Mouse (Mus musculus) hindbrain, postnatal 0 days (tissue): Measurements from ENCODE around the gene Dand5. TPM values are rescaled to one million over a fixed set of nuclear protein-coding genes. Genes with fewer than 3 reads are reported as not detected.

ENCODE experiments used
- ATAC-seq: fragments of 200-750 bp; cut with Nextera tagmentation; 2 replicates; pipeline ENCODE4 v1.8.0; 2017; ENCODE audit warnings: mild to moderate bottlenecking, moderate TSS enrichment, moderate library complexity
- DNase-seq: peaks from one replicate; pipeline ENCODE4 v3.0.0-alpha.2; 2015; ENCODE audit warnings: low spot score
- H3K27ac ChIP-seq: fragments of 300-500 bp; sonication (generic); 2 replicates; pipeline ENCODE4 v1.5.1; 2014; ENCODE audit warnings: mild to moderate bottlenecking
- H3K27me3 ChIP-seq: fragments of 300-500 bp; sonication (generic); 2 replicates; pipeline ENCODE4 v1.6.1; 2014; ENCODE audit warnings: low read length, mixed read lengths; ENCODE audit not compliant: insufficient read depth
- H3K36me3 ChIP-seq: fragments of 300-500 bp; sonication (generic); 2 replicates; pipeline ENCODE4 v1.6.1; 2014; ENCODE audit warnings: low read length, mixed read lengths; ENCODE audit not compliant: insufficient read depth
- H3K4me1 ChIP-seq: fragments of 300-500 bp; sonication (generic); 2 replicates; pipeline ENCODE4 v1.6.1; 2014; ENCODE audit warnings: antibody characterized with exemption, low read length, mixed read lengths; ENCODE audit not compliant: insufficient read depth
- H3K4me2 ChIP-seq: fragments of 300-500 bp; sonication (generic); 2 replicates; pipeline ENCODE4 v1.6.1; 2014; ENCODE audit warnings: low read depth, mild to moderate bottlenecking, low read length, moderate library complexity, mixed read lengths
- H3K4me3 ChIP-seq: fragments of 300-500 bp; sonication (generic); 2 replicates; pipeline ENCODE4 v1.5.1; 2014; ENCODE audit warnings: low read length
- H3K9ac ChIP-seq: fragments of 300-500 bp; sonication (generic); replicated peaks from 2 replicates; pipeline ENCODE4 v1.6.1; 2014; ENCODE audit warnings: mild to moderate bottlenecking, low read length, moderate library complexity, mixed read lengths
- H3K9me3 ChIP-seq: fragments of 300-500 bp; sonication (generic); 2 replicates; pipeline ENCODE4 v1.6.1; 2016; ENCODE audit warnings: low read length, mixed read lengths
- CTCF ChIP-seq: IDR thresholded peaks from 2 replicates; pipeline ENCODE4 v1.5.1; 2016; ENCODE audit warnings: antibody characterized with exemption, control low read depth, low read depth
- WGBS: fragments of 180-500 bp; shearing (Covaris S2); extraction: QIAGEN DNeasy Blood & Tissue Kit; methylation state at CpG from one replicate; pipeline ENCODE4 v1.1.7; 2014; 5-methylcytosine and 5-hydroxymethylcytosine counted together
- polyA plus RNA-seq: library from polyadenylated mRNA; unstranded; fragments of >200 nt; fragmentation: Nextera tagmentation; extraction: Ambion mirVana; gene quantifications from 2 replicates; pipeline ENCODE4 v1.2.1, GENCODE M21; 2015
- total RNA-seq: library from RNA; depleted of rRNA; stranded (reverse); fragments of >200 nt; gene quantifications from 2 replicates; pipeline ENCODE4 v1.2.3, GENCODE M21; 2014

Gene Dand5
- total and polyA plus RNA-seq, 2 experiments from 2014 or later = 6.6 to 12.5 TPM

DNA sequence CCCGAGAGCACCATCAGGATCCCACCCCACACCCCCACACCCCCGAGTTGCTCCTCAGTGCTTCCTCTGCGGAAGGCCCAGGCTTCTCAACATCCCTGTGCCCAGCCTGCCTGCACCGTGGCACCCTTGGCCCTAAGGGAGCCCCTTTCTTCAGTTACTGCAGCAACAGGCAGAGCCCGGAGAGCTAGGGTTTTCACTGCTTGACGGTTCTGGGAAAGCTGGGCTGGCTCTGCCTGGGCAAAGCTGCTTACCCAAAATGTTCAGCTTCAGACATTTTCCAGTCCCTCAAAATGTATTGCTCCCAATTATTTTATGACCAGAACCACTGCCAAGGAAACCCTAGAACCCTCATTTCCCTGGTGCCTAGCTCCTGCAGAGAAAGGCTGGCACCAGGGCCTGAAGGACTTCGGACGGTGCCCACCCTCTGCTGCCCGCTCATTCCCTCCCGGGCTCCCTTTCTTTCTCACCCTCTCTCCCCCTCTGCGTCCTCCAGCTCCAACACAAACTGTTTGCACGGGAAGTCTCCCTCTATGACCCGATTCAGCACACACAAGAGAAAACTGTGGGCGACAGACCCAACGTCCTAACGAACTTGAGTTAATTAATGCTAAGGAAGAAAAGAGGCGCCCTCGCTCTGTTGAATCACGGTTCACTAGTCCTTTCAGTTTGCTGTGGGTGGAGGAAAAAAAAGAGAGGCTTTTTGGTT, 43.0 kb downstream of the Dand5 start:
- 9% methylated on average over 19 of the region's 19 CpGs for WGBS
- H3K27ac ChIP-seq = peak overlapping the region; percentile 90
- peak overlapping the region; percentile 37 for H3K4me2 ChIP-seq
- no peaks in the 10 kb centered on the region for H3K36me3 ChIP-seq
- peaks cover 10% of the 10 kb centered on the region for H3K27me3 ChIP-seq
- H3K9me3 ChIP-seq = no peaks in the 10 kb centered on the region
- ATAC-seq (peak; percentile 52; the same call in 1 of the 2 replicates), DNase-seq (peak; percentile 65)
- H3K9ac ChIP-seq = peak overlapping the region; percentile 51
- no peak for TF ChIP-seq CTCF
- H3K4me3 ChIP-seq = peak overlapping the region; percentile 4; the same call in 1 of the 2 replicates
- peaks cover 40% of the 10 kb centered on the region for H3K4me1 ChIP-seq

DNA sequence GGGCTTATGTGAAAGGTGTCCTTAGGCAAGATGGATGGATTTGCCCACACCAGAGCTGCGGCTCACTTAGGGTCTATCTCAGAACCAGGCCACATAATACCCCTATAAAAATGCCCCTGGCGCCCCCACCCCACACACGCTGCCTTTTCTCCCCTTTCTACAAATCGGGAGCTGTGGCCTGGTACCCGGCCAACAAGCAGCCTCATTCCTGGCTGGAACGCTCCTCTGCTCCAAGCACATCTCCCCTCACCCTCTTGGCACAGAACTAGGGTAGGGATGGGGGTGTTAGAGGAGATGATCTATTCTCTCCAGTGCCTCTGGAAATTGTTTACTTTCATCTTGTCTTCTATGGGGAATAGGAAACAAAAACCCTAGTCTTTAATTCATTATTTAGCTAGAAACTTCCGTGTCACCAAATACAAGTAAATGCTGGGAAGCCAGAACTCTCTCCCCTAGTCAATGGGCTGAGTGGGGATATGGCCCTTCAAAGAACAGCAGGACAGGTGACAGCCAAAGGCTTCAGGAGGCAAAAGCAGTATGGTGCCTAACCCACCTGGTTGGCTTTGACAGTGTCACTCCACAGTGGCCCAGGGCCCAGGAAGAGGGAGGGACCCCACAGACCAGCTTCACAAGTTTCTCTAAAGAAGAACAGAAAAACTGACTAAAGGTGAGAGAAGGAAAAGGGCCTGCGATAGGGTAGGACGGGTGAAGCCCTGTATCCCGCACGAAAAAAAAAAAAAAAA, 43.8 kb downstream of the Dand5 start:
- WGBS = 11% methylated on average over 11 of the region's 11 CpGs
- Histone ChIP-seq H3K9me3 (no peaks in the 10 kb centered on the region), H3K4me2 (peak overlapping the region; percentile 37), H3K27ac (peak overlapping the region; percentile 90), H3K4me1 (peaks cover 34% of the 10 kb centered on the region), H3K27me3 (peaks cover 10% of the 10 kb centered on the region), H3K4me3 (no peak overlapping the region), H3K9ac (peak overlapping the region; percentile 51), H3K36me3 (no peaks in the 10 kb centered on the region)
- peak; percentile 69 for DNase-seq
- no peak for TF ChIP-seq CTCF
- no peak for ATAC-seq

DNA sequence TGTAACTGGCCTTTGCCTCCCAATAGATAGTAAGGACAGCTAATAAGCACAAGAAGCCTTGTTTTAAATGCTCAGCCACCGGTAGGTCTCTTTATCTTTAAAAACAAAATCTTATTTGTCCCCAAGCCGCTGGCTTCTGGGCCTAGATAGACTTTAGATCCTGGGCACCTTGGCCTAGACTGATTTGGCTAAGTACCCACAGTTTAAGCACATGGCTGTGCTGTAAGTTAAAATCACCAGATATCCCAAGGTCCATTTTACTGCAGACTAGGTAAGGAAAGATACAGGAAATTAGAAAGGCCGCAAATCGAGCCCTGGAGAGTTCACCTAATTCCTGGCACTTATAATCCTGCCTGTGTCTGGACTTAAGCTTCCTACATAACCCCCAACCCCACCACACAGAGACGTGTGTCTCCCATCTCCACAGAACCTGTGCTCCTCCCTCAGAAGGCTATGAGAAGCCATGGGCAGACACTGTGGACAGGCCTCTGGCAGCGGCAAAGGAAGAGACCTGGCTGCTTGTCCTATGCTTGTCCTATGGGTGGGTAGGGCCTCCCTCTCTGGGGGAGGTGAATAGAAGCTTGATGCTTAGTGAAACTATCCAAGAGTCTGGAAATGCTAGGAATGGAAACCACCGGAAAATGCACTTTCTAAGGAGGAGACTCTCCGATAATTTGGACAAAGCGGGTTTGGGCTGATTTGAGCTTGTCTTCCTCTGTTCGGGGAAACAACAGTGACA, 44.6 kb downstream of the Dand5 start:
- H3K9ac ChIP-seq = peak overlapping the region; percentile 38; the same call in 1 of the 2 replicates
- WGBS = 32% methylated on average over 10 of the region's 10 CpGs
- peak overlapping the region; percentile 90 for H3K27ac ChIP-seq
- ATAC-seq = no peak
- no peak overlapping the region for H3K4me3 ChIP-seq
- DNase-seq = no peak
- no peaks in the 10 kb centered on the region for H3K9me3 ChIP-seq
- peaks cover 10% of the 10 kb centered on the region for H3K27me3 ChIP-seq
- no peak for TF ChIP-seq CTCF
- peaks cover 34% of the 10 kb centered on the region for H3K4me1 ChIP-seq
- H3K36me3 ChIP-seq = no peaks in the 10 kb centered on the region
- H3K4me2 ChIP-seq = peak overlapping the region; percentile 37; the same call in 1 of the 2 replicates

DNA sequence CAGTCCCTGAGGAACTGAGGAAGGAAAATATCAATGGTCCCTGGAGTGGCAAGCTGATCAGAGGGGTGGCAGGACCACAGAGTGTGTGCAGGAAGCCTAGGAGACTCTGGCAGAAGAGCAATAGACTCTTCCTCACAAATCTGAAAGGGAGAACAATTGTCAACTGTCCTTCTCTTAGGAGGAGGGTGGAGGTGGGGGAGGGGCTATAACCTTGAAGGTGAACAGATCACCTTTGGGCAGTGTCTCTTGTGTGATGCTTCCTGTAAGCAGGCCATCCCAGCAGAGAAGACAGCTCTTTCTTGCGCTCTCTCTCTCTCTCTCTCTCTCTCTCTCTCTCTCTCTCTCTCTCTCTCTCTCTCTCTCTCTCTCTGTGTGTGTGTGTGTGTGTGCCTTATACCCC, 46.1 kb downstream of the Dand5 start:
- Histone ChIP-seq H3K9ac (no peak overlapping the region), H3K9me3 (no peaks in the 10 kb centered on the region), H3K27me3 (peaks cover 5% of the 10 kb centered on the region; the same call in 1 of the 2 replicates), H3K4me3 (no peak overlapping the region), H3K4me1 (peaks cover 29% of the 10 kb centered on the region), H3K4me2 (no peak overlapping the region), H3K36me3 (no peaks in the 10 kb centered on the region), H3K27ac (peak overlapping the region; percentile 90)
- DNase-seq = no peak
- ATAC-seq = no peak
- TF ChIP-seq CTCF = no peak
- WGBS = no CpG with 5 or more reads among the region's 1 CpGs

DNA sequence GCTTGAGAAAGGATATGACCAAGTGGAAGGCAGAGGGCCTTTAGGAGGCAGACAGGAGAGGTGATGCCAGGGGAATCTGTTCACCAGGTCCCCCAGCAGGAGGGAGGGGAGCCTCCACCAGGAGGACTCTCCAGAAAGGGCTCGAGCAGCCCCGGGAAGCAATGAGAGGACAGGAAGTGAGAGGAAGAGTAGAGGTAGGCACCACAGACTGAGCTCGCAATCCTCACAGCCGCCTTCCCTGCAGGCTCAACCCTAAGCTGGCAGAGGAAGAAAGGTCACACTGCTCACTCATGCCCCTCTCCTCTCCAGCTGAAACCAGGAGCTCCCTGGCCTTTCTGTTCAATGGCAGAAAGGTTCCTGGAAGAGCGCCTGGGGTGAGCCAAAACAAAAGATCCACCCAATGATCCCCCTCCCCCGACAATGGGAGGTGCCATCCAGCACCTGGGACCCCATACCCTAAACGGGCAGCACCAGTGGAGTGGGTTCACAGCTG, 47.0 kb downstream of the Dand5 start:
- Histone ChIP-seq H3K27me3 (peaks cover 5% of the 10 kb centered on the region; the same call in 1 of the 2 replicates), H3K4me1 (peaks cover 24% of the 10 kb centered on the region)

DNA sequence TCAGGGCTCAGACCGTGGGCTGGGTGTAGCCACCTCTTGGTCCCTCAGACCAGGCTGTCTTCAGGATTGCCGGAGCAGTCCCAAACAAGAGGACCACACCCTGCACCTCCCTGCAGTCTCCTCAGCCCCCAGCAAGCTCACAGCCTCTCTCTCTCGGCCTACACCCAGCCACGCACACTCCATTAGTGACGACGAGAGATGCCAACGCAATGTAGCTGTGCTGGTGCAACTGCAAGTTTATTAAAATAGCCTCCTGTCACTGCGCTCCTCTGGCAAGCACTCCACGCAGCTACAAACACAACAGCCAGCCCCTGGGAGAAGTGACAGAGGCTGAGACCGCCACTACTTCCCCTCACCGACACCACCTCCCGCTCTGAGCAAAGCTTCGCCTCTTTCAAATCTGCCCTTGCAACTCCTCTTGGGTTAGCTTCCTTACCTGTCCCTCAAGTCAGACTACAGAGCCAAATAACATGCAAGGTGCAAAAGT, 47.5 kb downstream of the Dand5 start:
- peak overlapping the region; percentile 50 for H3K4me2 ChIP-seq
- WGBS = 4% methylated on average over 13 of the region's 13 CpGs
- peaks cover 5% of the 10 kb centered on the region; the same call in 1 of the 2 replicates for H3K27me3 ChIP-seq
- DNase-seq = peak; percentile 29
- peaks cover 24% of the 10 kb centered on the region for H3K4me1 ChIP-seq
- peak overlapping the region; percentile 4; the same call in 1 of the 2 replicates for H3K4me3 ChIP-seq
- no peaks in the 10 kb centered on the region for H3K9me3 ChIP-seq
- H3K36me3 ChIP-seq = no peaks in the 10 kb centered on the region
- TF ChIP-seq CTCF = no peak
- peak overlapping the region; percentile 40 for H3K9ac ChIP-seq
- peak; percentile 15; the same call in 1 of the 2 replicates for ATAC-seq
- peak overlapping the region; percentile 90 for H3K27ac ChIP-seq

More for the DNA sequence above, 47.0 kb downstream of the Dand5 start:
- ATAC-seq (no peak), DNase-seq (no peak)
- Histone ChIP-seq H3K9ac (peak overlapping the region; percentile 40; the same call in 1 of the 2 replicates), H3K4me3 (0 out of 2 replicates have a peak overlapping the region, but pooled peaks have one; percentile 4), H3K36me3 (no peaks in the 10 kb centered on the region), H3K4me2 (peak overlapping the region; percentile 50), H3K9me3 (no peaks in the 10 kb centered on the region), H3K27ac (peak overlapping the region; percentile 90)
- 11% methylated on average over 7 of the region's 7 CpGs for WGBS
- TF ChIP-seq CTCF = no peak
